Mouse (Mus musculus) stomach, embryonic 16.5 days (tissue): ENCODE results near the gene Creg2. TPM values are rescaled to one million over a fixed set of nuclear protein-coding genes. Genes with fewer than 3 reads are reported as not detected.

Source experiments
- ATAC-seq: fragments of 200-750 bp; cut with Nextera tagmentation; 2 replicates; pipeline ENCODE4 v1.8.0; 2017; ENCODE audit warnings: moderate number of reproducible peaks, moderate TSS enrichment; ENCODE audit not compliant: insufficient read depth, low FRiP score
- H3K27ac ChIP-seq: fragments of 300-500 bp; sonication (generic); 2 replicates; pipeline ENCODE4 v1.5.1; 2014; ENCODE audit warnings: low read length
- H3K27me3 ChIP-seq: fragments of 300-500 bp; sonication (generic); 2 replicates; pipeline ENCODE4 v1.6.1; 2014; ENCODE audit warnings: low read length, control low read depth, mixed read lengths; ENCODE audit not compliant: control insufficient read depth, insufficient read depth
- H3K36me3 ChIP-seq: fragments of 300-500 bp; sonication (generic); 2 replicates; pipeline ENCODE4 v1.6.1; 2014; ENCODE audit warnings: low read length; ENCODE audit not compliant: control insufficient read depth, insufficient read depth
- H3K4me1 ChIP-seq: fragments of 300-500 bp; sonication (generic); 2 replicates; pipeline ENCODE4 v1.6.1; 2014; ENCODE audit warnings: low read length, control low read depth, mixed read lengths; ENCODE audit not compliant: control insufficient read depth, insufficient read depth
- H3K4me2 ChIP-seq: fragments of 300-500 bp; sonication (generic); 2 replicates; pipeline ENCODE4 v1.6.1; 2014; ENCODE audit warnings: low read depth, low read length, mixed read lengths
- H3K4me3 ChIP-seq: fragments of 300-500 bp; sonication (generic); replicated peaks from 2 replicates; pipeline ENCODE4 v1.5.1; 2014; ENCODE audit warnings: mild to moderate bottlenecking, low read length
- H3K9ac ChIP-seq: fragments of 300-500 bp; sonication (generic); 2 replicates; pipeline ENCODE4 v1.6.1; 2014; ENCODE audit warnings: low read length
- H3K9me3 ChIP-seq: fragments of 300-500 bp; sonication (generic); replicated peaks from 2 replicates; pipeline ENCODE4 v1.6.1; 2016; ENCODE audit warnings: low read length, control low read depth; ENCODE audit not compliant: control insufficient read depth
- WGBS: fragments of 180-500 bp; shearing (Covaris S2); extraction: QIAGEN DNeasy Blood & Tissue Kit; methylation state at CpG from one replicate; pipeline ENCODE4 v1.1.7; 2014; 5-methylcytosine and 5-hydroxymethylcytosine counted together
- polyA plus RNA-seq: library from polyadenylated mRNA; unstranded; fragments of >200 nt; fragmentation: Nextera tagmentation; extraction: Ambion mirVana; gene quantifications from 2 replicates; pipeline ENCODE4 v1.2.1, GENCODE M21; 2015

Creg2 gene
- polyA plus RNA-seq, 1 experiment from 2014 or later, result 0.34 TPM

GRCm38 (mm10) chr1:39576431-39577243 is 74.6 kb downstream of the Creg2 start:
- no peaks in the 10 kb centered on the region for H3K27me3 ChIP-seq
- H3K4me2 ChIP-seq, result peak overlapping the region; percentile 67
- peak overlapping the region; percentile 95 for H3K4me3 ChIP-seq
- WGBS, result under 1% methylated on average over 87 of the region's 88 CpGs
- peaks cover 15% of the 10 kb centered on the region for H3K4me1 ChIP-seq
- H3K9me3 ChIP-seq, result no peaks in the 10 kb centered on the region
- peak overlapping the region; percentile 99 for H3K27ac ChIP-seq
- peak; percentile 68 for ATAC-seq
- peak overlapping the region; percentile 98 for H3K9ac ChIP-seq
- H3K36me3 ChIP-seq, result no peaks in the 10 kb centered on the region

GRCm38 (mm10) chr1:39575778-39576375 is 75.4 kb downstream of the Creg2 start:
- Histone ChIP-seq H3K9me3 (no peaks in the 10 kb centered on the region), H3K27ac (peak overlapping the region; percentile 99), H3K4me2 (peak overlapping the region; percentile 67), H3K9ac (peak overlapping the region; percentile 98), H3K36me3 (no peaks in the 10 kb centered on the region), H3K4me1 (peaks cover 15% of the 10 kb centered on the region), H3K4me3 (peak overlapping the region; percentile 95), H3K27me3 (no peaks in the 10 kb centered on the region)
- ATAC-seq, result no peak
- WGBS, result 9% methylated on average over 8 of the region's 8 CpGs

GRCm38 (mm10) chr1:39573890-39574289 is 77.4 kb downstream of the Creg2 start:
- no peaks in the 10 kb centered on the region for H3K36me3 ChIP-seq
- H3K27ac ChIP-seq, result no peak overlapping the region
- no peaks in the 10 kb centered on the region for H3K27me3 ChIP-seq
- WGBS, result 60% methylated on average over 7 of the region's 7 CpGs
- H3K9me3 ChIP-seq, result no peaks in the 10 kb centered on the region
- no peak overlapping the region for H3K4me2 ChIP-seq
- no peak overlapping the region for H3K9ac ChIP-seq
- no peak overlapping the region for H3K4me3 ChIP-seq
- ATAC-seq, result no peak
- H3K4me1 ChIP-seq, result peaks cover 15% of the 10 kb centered on the region

GRCm38 (mm10) chr1:39571653-39572052 is 79.6 kb downstream of the Creg2 start:
- Histone ChIP-seq H3K4me3 (no peak overlapping the region), H3K4me1 (peaks cover 12% of the 10 kb centered on the region), H3K4me2 (no peak overlapping the region), H3K9ac (no peak overlapping the region), H3K9me3 (no peaks in the 10 kb centered on the region), H3K36me3 (no peaks in the 10 kb centered on the region), H3K27ac (no peak overlapping the region), H3K27me3 (no peaks in the 10 kb centered on the region)
- WGBS, result 45% methylated on average over 6 of the region's 6 CpGs
- no peak for ATAC-seq

Other genes with a start within 250 kb of the Creg2 start
- 10.3 and 11.6 TPM in 2 replicates for gene Tbc1d8, start 172.7 kb downstream of the Creg2 start, polyA plus RNA-seq
- 8.1 and 10.5 TPM in 2 replicates for gene Cnot11, start 116.5 kb downstream of the Creg2 start, polyA plus RNA-seq
- gene Rnf149, start 74.1 kb downstream of the Creg2 start, polyA plus RNA-seq, result 19.8 and 21.2 TPM in 2 replicates
- gene Rfx8, start 69.5 kb upstream of the Creg2 start, polyA plus RNA-seq, result 0.19 and 0.26 TPM in 2 replicates
- not detected in 2 replicates for gene Gm3646, start 153.9 kb upstream of the Creg2 start, polyA plus RNA-seq
- 15.3 and 16.2 TPM in 2 replicates for gene Map4k4, start 249.4 kb upstream of the Creg2 start, polyA plus RNA-seq